Mouse (Mus musculus) megakaryocyte, adult 5-6 weeks (primary cell): ENCODE data around the gene Mpdz. TPM values are rescaled to one million over a fixed set of nuclear protein-coding genes. Genes with fewer than 3 reads are reported as not detected.

Experiments used
- ATAC-seq: 2 replicates; pipeline ENCODE4 v1.8.0; 2016; ENCODE audit warnings: mild to moderate bottlenecking, inconsistent platforms; ENCODE audit not compliant: poor library complexity, severe bottlenecking
- total RNA-seq, 2 experiments: library from RNA; stranded (forward) in 1 of 2; stranded (reverse) in 1 of 2; fragments of 153-499, 151-499 nt in 1 of 2; fragments of 221-1000, 200-1000 nt in 1 of 2; gene quantifications; 2 replicates each; pipeline versions ENCODE4 v1.2.3 to v1.2.4; 2015 to 2017

Gene Mpdz
- total RNA-seq (2015) (0.16 and 0.39 TPM in 2 replicates), total RNA-seq (2017) (0.04 and 0.29 TPM in 2 replicates)

DNA sequence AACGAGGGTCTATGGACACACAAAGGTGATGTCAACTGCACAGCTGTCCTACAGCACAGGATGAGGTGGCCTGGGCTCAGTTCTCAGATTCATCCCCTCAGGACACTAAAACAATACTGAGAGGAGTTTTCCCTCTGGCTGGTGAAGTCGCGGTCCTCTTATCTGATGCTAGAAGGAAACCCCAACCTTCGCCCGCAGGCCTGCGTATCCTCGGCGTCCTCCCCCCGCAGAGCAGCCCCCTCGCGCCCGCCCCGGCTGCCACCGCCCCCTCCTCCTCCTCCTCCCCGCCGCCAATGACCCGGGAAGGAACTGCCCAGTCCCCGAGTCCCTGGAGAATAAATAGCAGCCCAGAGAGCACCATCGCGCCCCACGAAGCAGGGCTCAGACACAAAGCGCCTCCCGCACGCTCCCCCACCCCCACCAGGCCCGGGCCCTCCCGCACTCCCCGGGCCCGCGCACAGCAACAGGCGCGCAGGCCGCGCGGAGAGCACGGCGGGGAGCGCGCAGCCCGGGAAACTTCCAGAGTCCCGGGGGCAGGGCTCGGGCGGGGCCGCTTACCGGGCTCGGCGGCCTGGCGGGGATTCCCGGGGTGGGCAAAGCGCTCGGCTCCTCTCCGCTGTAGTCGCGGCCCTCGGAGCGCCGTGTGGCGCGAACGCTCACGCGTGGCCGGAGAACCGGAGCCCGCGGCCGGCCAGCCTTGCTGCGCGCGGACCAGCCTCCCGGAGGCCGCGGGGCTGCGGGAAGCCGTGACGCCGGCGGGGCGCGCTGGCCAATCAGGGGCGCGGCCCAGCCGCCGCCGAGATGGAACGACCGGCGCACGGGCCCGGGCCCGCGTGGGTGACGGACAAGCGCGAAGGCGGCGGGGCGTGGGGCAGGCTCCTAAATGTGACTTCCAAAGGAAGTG lies at the start of gene Mpdz:
Gene Mpdz, minus strand, starts transcription at position 738 of the 904 bp plus-strand sequence.
- no peak for ATAC-seq

DNA sequence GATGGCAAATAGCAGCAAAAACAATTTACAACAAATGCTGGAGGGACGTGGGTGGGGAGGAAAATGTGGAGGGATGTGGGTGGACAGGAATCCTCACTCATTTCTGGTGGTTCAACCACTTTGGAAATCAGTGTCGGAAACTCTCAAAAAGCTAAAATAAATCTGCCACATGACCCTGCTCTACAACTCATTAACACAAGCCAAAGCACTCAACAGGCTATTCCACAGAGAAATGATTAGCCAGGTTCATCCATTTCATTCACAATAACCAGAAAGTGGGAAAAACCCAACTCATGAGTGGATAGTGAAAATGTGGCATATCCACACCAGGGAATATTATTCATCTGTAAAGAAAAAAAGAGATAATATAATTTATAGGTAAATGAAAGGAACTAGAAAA lies 47.9 kb upstream of the Mpdz start:
- ATAC-seq, result no peak

GRCm38 (mm10) chr4:81484603-81485002 lies 42.0 kb upstream of the Mpdz start:
- ATAC-seq, result no peak

DNA sequence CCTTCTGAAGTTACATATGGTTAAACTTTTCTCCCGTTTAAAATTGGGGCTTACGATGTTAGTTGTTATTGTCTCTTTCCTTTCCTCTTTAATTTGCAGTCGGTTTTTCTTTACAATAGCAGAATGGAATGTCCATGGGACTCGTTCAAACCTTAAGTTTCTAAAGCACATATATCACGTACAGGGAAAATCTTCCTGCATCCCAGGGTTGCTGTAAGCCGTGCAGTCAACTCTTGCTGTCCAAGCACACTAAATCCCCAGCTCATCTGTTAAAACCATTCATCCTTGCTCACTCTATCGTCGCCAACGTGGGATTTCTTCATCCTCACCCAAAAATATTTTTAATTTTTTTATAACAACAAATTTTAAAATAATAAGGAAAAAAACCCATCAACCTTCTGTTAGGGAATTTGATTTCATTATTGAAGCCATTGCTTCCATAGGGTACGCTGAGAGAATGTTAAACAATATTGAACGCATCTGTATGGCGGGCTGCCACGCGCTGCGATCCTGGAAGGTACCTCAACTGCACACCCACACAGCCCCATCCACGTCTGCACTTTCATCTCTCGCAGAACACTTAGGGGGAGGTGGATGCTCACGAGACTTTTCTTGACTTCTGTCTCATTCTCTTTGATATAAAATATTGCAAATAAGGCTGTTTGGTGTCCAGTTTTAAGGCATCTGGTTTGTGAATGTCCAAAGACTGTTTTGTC lies 41.4 kb upstream of the Mpdz start:
- ATAC-seq, result no peak

- no peak for ATAC-seq
Observed at GRCm38 (mm10) chr4:81483159-81483558, 40.5 kb upstream of the Mpdz start.

- ATAC-seq, result no peak
Observed at GRCm38 (mm10) chr4:81466821-81467220, 24.2 kb upstream of the Mpdz start.

- ATAC-seq, result no peak
Observed at GRCm38 (mm10) chr4:81465172-81465571, 22.6 kb upstream of the Mpdz start.

GRCm38 (mm10) chr4:81462253-81462652 lies 19.6 kb upstream of the Mpdz start:
- ATAC-seq, result no peak

- ATAC-seq, result no peak
Observed at GRCm38 (mm10) chr4:81458921-81459320, 16.3 kb upstream of the Mpdz start.

GRCm38 (mm10) chr4:81453806-81454205 lies 11.2 kb upstream of the Mpdz start:
- no peak for ATAC-seq

DNA sequence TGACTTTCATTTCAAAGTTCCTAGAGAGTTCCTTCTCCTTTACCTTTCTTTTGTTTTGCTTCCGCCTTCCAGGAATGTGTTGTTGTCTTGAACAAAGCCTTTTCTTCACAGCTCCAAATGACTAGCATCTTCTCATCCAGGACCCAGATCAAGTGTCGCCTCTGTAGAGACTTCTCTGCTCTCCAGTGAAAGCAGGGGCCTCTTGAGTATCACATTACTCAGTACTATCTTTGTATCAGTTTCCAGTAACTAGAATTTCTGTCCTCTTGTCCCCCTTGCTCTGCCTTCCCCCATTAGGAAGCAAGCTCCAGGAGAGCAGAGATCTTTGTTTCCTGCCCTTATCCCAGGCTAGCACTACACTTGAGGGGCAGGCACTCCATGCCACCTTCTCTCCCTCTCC lies 9.6 kb upstream of the Mpdz start:
- no peak for ATAC-seq

- no peak for ATAC-seq
Observed at GRCm38 (mm10) chr4:81449413-81449812, 6.8 kb upstream of the Mpdz start.

GRCm38 (mm10) chr4:81443566-81443965 lies 951 bp upstream of the Mpdz start:
- no peak for ATAC-seq

DNA sequence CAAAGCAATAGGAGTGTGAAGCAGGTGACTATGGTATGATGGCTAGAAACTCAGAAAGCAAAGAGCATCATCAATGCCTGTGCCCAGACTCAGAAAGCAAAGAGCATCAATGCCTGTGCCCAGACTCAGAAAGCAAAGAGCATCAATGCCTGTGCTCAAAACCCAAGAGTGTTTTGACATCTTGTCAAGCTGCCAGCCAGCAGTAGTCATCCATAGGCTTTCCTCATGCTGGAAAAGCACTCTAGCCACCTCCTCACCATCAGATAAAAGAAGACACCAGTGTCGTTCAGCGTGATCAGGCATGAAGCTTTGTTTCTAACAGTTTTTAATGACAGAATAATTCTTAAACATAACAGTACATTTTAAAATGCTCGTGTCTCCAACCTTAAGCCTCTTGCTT lies 8.7 kb downstream of the Mpdz start:
- ATAC-seq, result no peak

- no peak for ATAC-seq
Observed at GRCm38 (mm10) chr4:81430826-81431225, 11.8 kb downstream of the Mpdz start.

DNA sequence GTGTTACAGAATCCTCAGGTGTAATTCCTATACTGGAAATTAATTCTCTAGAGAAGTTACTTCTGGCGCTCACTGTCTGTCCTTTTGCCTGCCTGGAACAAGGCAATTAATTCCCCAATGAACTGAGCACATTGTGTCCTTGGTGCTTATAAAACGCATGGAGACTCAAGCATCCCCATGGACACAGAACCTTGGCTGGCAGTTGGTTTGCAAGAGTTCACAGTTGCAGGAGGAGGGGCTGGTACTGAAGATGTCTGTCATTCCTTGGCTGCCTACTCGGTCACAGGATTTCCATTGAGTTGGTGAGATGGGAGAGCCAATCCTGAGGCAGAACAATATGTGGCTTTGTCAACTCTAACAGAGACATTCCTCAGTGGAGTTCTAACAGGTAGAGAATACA lies 12.5 kb downstream of the Mpdz start:
- no peak for ATAC-seq

GRCm38 (mm10) chr4:81429670-81430069 lies 12.9 kb downstream of the Mpdz start:
- no peak for ATAC-seq

GRCm38 (mm10) chr4:81423556-81423955 lies 19.1 kb downstream of the Mpdz start:
- no peak for ATAC-seq

DNA sequence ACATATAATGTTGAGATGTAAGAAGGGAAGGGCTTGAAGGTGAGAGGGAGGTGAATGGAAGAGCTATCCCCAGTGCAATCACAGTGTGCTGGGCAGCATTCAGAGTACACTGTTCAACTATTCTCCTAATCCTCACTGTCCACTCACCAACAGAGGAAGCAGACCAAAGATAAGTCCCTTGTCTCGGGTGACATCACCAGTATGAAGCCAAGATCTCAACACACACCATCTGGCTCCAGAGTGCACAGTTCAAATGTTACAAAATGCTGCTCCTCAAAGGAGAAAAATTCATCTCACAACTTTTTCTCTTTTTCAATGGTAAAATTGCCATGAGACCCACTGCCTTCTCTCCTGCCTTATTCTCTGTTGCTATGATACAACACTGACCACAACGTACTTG lies 21.0 kb downstream of the Mpdz start:
- no peak for ATAC-seq

DNA sequence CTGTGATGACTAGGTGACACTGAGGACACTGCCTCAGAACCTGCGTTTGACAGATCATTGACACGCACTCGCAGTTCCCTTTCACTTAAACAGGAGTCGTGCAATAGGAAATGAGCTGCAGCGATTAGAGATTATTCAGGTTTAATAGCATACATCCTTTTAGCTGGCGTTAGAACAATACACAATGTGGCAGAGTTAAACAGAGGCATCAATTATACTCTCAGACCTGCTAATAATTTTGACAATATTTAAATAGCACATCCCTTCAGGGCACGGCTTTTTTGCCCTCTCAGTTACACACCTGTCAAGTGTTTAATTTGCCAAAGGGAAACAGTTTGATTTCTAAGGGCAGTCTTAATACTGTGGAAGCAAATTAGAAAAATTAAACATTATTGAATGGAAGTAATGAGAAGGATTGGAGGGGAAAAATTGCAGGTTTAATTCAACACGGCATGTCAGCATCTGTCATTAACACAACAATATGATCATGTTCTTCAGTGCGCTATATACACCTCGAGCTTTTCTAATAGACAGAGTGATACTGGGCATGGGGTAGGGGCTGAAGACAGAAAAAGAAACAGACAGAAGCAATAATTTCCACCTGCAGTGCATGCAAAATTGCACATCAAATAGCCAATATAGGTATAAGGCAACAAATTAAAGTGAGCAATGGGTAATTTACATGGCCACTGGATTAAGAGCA lies 27.1 kb downstream of the Mpdz start:
- ATAC-seq, result no peak

DNA sequence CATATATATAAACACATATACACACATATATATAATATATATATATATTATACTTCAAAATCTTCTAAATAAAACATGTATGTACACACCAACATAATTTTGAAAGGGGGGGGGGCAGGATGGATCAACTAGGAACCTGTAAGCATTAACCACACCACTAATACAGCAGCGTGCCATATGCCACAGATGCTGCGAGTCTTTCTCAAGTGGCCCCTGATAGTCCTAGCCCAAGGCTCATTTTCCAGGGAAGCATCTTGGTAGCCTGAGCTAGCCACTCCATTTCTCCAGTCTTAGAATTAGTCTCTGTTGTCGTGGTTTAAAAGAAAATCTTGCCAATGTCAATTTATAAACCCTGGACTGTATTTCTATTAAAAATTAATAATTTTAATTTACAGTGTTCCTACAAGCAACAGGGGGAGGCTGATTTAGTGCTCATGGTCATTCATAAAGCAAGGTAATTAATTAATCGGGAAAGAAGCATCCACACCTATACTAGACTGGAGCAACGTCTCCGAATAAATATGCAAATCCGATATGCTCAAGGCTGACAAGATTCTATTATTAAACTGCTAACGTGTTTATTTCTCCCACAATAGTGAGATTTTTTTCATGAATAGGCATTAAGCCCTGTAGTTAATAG lies 27.8 kb downstream of the Mpdz start:
- ATAC-seq, result no peak
